Mouse (Mus musculus) CH12F3 (cell line): ENCODE measurements around the gene Gmppa.

ENCODE experiments used
- in situ Hi-C: fragments of 300-500 bp; cut with MboI; formaldehyde crosslinking; loops from 2 replicates; pipeline ENCODE4 v1.14.3; 2020; ENCODE audit warnings: low sequenced_read_pairs

Gene Gmppa

GRCm38 (mm10) chr1:75451900-75452299, 16.2 kb downstream of the Gmppa start:
- in situ Hi-C loops = no loop called here

GRCm38 (mm10) chr1:75455433-75455832, 19.7 kb downstream of the Gmppa start:
- in situ Hi-C loops = no loop called here

- in situ Hi-C loops = no loop called here
Observed at GRCm38 (mm10) chr1:75455948-75456347, 20.2 kb downstream of the Gmppa start.

GRCm38 (mm10) chr1:75456746-75457564, 21.2 kb downstream of the Gmppa start:
- in situ Hi-C loops = no loop called here

- in situ Hi-C loops = no loop called here
Observed at GRCm38 (mm10) chr1:75457710-75458024, 21.9 kb downstream of the Gmppa start.

- in situ Hi-C loops = no loop called here
Observed at GRCm38 (mm10) chr1:75458025-75458788, 22.5 kb downstream of the Gmppa start.

- in situ Hi-C loops = no loop called here
Observed at GRCm38 (mm10) chr1:75458789-75459684, 23.3 kb downstream of the Gmppa start.

- in situ Hi-C loops = no loop called here
Observed at GRCm38 (mm10) chr1:75460297-75460696, 24.6 kb downstream of the Gmppa start.

- in situ Hi-C loops = no loop called here
Observed at GRCm38 (mm10) chr1:75462636-75463035, 26.9 kb downstream of the Gmppa start.

- in situ Hi-C loops = no loop called here
Observed at GRCm38 (mm10) chr1:75463652-75464204, 28.0 kb downstream of the Gmppa start.

GRCm38 (mm10) chr1:75467215-75467927, 31.6 kb downstream of the Gmppa start:
- in situ Hi-C loops = loop anchor here (5.0 kb wide), 1 partner anchor 120 kb away; no protein-coding TSS in a partner anchor

- in situ Hi-C loops = loop anchor here (5.0 kb wide), 1 partner anchor 122 kb away; no protein-coding TSS in a partner anchor
Observed at GRCm38 (mm10) chr1:75469287-75469825, 33.6 kb downstream of the Gmppa start.

GRCm38 (mm10) chr1:75476441-75476840, 40.7 kb downstream of the Gmppa start:
- in situ Hi-C loops = loop anchor here (5.0 kb wide), 1 partner anchor 86 kb away; no protein-coding TSS in a partner anchor

- in situ Hi-C loops = loop anchor here (5.0 kb wide), 1 partner anchor 85 kb away; no protein-coding TSS in a partner anchor
Observed at GRCm38 (mm10) chr1:75477264-75477965, 41.7 kb downstream of the Gmppa start.

GRCm38 (mm10) chr1:75477966-75478290, 42.2 kb downstream of the Gmppa start:
- in situ Hi-C loops = loop anchor here (5.0 kb wide), 1 partner anchor 84 kb away; no protein-coding TSS in a partner anchor

GRCm38 (mm10) chr1:75478497-75478896, 42.8 kb downstream of the Gmppa start:
- in situ Hi-C loops = loop anchor here (5.0 kb wide), 1 partner anchor 84 kb away; no protein-coding TSS in a partner anchor

GRCm38 (mm10) chr1:75478916-75479634, 43.3 kb downstream of the Gmppa start, which contains the start of the genes Chpf and Tmem198:
Chpf (minus strand) TSS chr1:75479307.
Tmem198 (plus strand) TSS chr1:75479532.
- in situ Hi-C loops = loop anchor here (5.0 kb wide), 1 partner anchor 83 kb away; no protein-coding TSS in a partner anchor

- in situ Hi-C loops = loop anchor here (5.0 kb wide), 1 partner anchor 83 kb away; no protein-coding TSS in a partner anchor
Observed at GRCm38 (mm10) chr1:75479635-75479989, 43.9 kb downstream of the Gmppa start.
